Mouse (Mus musculus) forebrain, embryonic 11.5 days (tissue): ENCODE data around the gene Gm11992. TPM values are rescaled to one million over a fixed set of nuclear protein-coding genes. Genes with fewer than 3 reads are reported as not detected.
A peak's percentile ranks its signal among the peaks of the same experiment; 100 is the strongest.

Experiments used
- ATAC-seq: fragments of 200-750 bp; cut with Nextera tagmentation; replicated peaks from 2 replicates; pipeline ENCODE4 v1.8.0; 2017; ENCODE audit warnings: moderate TSS enrichment; ENCODE audit not compliant: low FRiP score
- DNase-seq: peaks from one replicate; pipeline ENCODE4 v3.0.0-alpha.2; 2017; ENCODE audit warnings: low spot score
- H3K27ac ChIP-seq: fragments of 300-500 bp; sonication (generic); 2 replicates; pipeline ENCODE4 v1.5.1; 2014; ENCODE audit warnings: low read depth, low read length
- H3K27me3 ChIP-seq: fragments of 300-500 bp; sonication (generic); 2 replicates; pipeline ENCODE4 v1.6.1; 2014; ENCODE audit warnings: mild to moderate bottlenecking, low read length, mixed read lengths; ENCODE audit not compliant: control insufficient read depth, insufficient read depth
- H3K36me3 ChIP-seq: fragments of 300-500 bp; sonication (generic); 2 replicates; pipeline ENCODE4 v1.6.1; 2014; ENCODE audit warnings: mild to moderate bottlenecking, low read length, moderate library complexity, mixed read lengths; ENCODE audit not compliant: control insufficient read depth, insufficient read depth
- H3K4me1 ChIP-seq: fragments of 300-500 bp; sonication (generic); replicated peaks from 2 replicates; pipeline ENCODE4 v1.6.1; 2014; ENCODE audit warnings: low read length, mixed read lengths; ENCODE audit not compliant: control insufficient read depth, insufficient read depth
- H3K4me2 ChIP-seq: fragments of 300-500 bp; sonication (generic); 2 replicates; pipeline ENCODE4 v1.6.1; 2014; ENCODE audit warnings: low read depth, mild to moderate bottlenecking, low read length, moderate library complexity, mixed read lengths; ENCODE audit not compliant: severe bottlenecking
- H3K4me3 ChIP-seq: fragments of 300-500 bp; sonication (generic); 2 replicates; pipeline ENCODE4 v1.5.1; 2014; ENCODE audit warnings: low read depth, low read length
- H3K9ac ChIP-seq: fragments of 300-500 bp; sonication (generic); 2 replicates; pipeline ENCODE4 v1.6.1; 2014; ENCODE audit warnings: low read length
- H3K9me3 ChIP-seq: fragments of 300-500 bp; sonication (generic); 2 replicates; pipeline ENCODE4 v1.6.1; 2016; ENCODE audit warnings: low read length, mixed read lengths; ENCODE audit not compliant: control insufficient read depth
- WGBS: fragments of 180-500 bp; shearing (Covaris S2); extraction: QIAGEN DNeasy Blood & Tissue Kit; methylation state at CpG from one replicate; pipeline ENCODE4 v1.1.7; 2014; 5-methylcytosine and 5-hydroxymethylcytosine counted together
- polyA plus RNA-seq: library from polyadenylated mRNA; unstranded; fragments of >200 nt; fragmentation: Nextera tagmentation; extraction: Ambion mirVana; gene quantifications from 2 replicates; pipeline ENCODE4 v1.2.1, GENCODE M21; 2014

Gm11992 gene
- polyA plus RNA-seq, 1 experiment from 2014 or later: 0.52 TPM

GRCm38 (mm10) chr11:9117358-9118049 lies 69.1 kb downstream of the Gm11992 start:
- Histone ChIP-seq H3K4me2 (peak overlapping the region; percentile 83), H3K27me3 (peaks cover 19% of the 10 kb centered on the region), H3K9ac (no peak overlapping the region), H3K36me3 (no peaks in the 10 kb centered on the region), H3K27ac (no peak overlapping the region), H3K4me3 (peak overlapping the region; percentile 38), H3K4me1 (peaks cover 5% of the 10 kb centered on the region; the same call in 1 of the 2 replicates), H3K9me3 (no peaks in the 10 kb centered on the region)
- 2% methylated on average over 13 of the region's 13 CpGs for WGBS
- ATAC-seq (peak; percentile 51), DNase-seq (peak; percentile 68)

DNA sequence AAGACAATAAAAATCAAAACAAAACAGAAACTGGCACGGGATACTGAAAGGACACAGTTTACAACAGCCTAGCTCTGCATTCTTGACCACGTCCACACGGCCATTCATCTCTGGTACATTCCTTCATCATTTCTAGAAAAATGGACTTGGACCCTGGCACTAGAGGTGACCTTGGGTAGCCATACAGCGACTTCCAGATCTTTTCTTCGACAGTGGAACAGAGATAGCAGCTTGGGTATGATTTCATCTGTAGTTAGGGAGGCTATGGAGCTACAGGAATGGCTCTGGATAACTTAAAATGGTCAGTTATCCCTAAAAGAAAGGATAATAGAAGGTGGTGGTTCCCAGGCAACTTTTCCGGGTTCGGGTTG lies 69.6 kb downstream of the Gm11992 start, which contains the start of gene Upp1:
Gene Upp1, plus strand, starts transcription at position 54 of the 371 bp plus-strand sequence.
- ATAC-seq: 0 out of 2 replicates have a peak, but pooled peaks have one; percentile 37

GRCm38 (mm10) chr11:9118421-9119121 lies 70.2 kb downstream of the Gm11992 start:
- WGBS: under 1% methylated on average over 40 of the region's 40 CpGs
- DNase-seq (peak; percentile 75), ATAC-seq (peak; percentile 44)
- H3K9ac ChIP-seq: peak overlapping the region; percentile 31
- peak overlapping the region; percentile 38 for H3K4me3 ChIP-seq
- H3K4me2 ChIP-seq: peak overlapping the region; percentile 83
- H3K36me3 ChIP-seq: no peaks in the 10 kb centered on the region
- no peaks in the 10 kb centered on the region for H3K9me3 ChIP-seq
- H3K27ac ChIP-seq: no peak overlapping the region
- H3K4me1 ChIP-seq: peaks cover 5% of the 10 kb centered on the region; the same call in 1 of the 2 replicates
- H3K27me3 ChIP-seq: peaks cover 19% of the 10 kb centered on the region

More for the DNA sequence above, 69.6 kb downstream of the Gm11992 start, which contains the start of gene Upp1:
- Histone ChIP-seq H3K4me1 (peaks cover 5% of the 10 kb centered on the region; the same call in 1 of the 2 replicates), H3K9ac (peak within 1 kb of the TSS; percentile 31), H3K9me3 (no peaks in the 10 kb centered on the region), H3K27me3 (peaks cover 19% of the 10 kb centered on the region), H3K36me3 (no peaks in the 10 kb centered on the region), H3K4me3 (peak within 1 kb of the TSS; percentile 38), H3K4me2 (peak within 1 kb of the TSS; percentile 83), H3K27ac (no peak within 1 kb of the TSS)
- 1% methylated on average over 7 of the region's 7 CpGs for WGBS
- no peak for DNase-seq

Other genes with a start within 250 kb of the Gm11992 start
- 0.16 TPM in 1 of 2 replicates, not detected in the other for gene Pkd1l1, start 75.3 kb upstream of the Gm11992 start, polyA plus RNA-seq
- gene Hus1, start 37.4 kb upstream of the Gm11992 start, polyA plus RNA-seq: 24.6 and 29.1 TPM in 2 replicates
- not detected in 2 replicates for gene Sun3, start 397 bp downstream of the Gm11992 start, polyA plus RNA-seq
- 2.3 and 5.0 TPM in 2 replicates for gene Upp1, start 69.5 kb downstream of the Gm11992 start, polyA plus RNA-seq
- gene Abca13, start 143.3 kb downstream of the Gm11992 start, polyA plus RNA-seq: 0.03 TPM in 1 of 2 replicates, not detected in the other